Mouse (Mus musculus): ENCODE data around the gene Icmt. TPM values are rescaled to one million over a fixed set of nuclear protein-coding genes. Genes with fewer than 3 reads are reported as not detected.
A peak's percentile ranks its signal among the peaks of the same experiment; 100 is the strongest.

Icmt gene
- total and polyA plus RNA-seq, 3 experiments = 30.4 to 50.8 TPM; not detected in 1

DNA sequence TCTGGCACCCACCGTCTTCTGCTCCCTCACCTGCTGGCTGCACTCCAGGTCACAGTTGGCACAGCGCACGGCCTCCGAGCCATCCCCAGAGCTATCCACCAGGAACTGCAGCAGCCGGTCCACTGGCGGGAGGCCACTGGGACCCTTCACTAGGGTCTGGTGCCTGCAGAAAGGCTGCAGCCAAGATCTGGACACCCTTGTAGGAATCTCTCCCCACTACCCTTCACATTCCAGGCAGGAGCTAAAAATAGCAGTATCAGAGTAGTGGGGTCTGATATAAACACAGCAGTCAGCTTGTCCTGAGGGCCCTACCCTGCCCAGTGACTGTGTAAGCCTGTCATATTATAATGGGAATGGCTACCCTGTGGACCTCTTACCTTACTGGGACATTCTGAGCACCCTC is 20.6 kb downstream of the Icmt start:
- Histone ChIP-seq H3K4me1 (ENCODE audit: control insufficient read depth in 1 of 2, insufficient read depth in 2 of 2, low read length in 2 of 2) (no peaks in the 10 kb centered on the region), H3K9me3 (replicated peaks; ENCODE audit: insufficient read depth, low read length) (no peaks in the 10 kb centered on the region), H3K79me2 (ENCODE audit: control insufficient read depth, insufficient read depth, low read length, poor library complexity) (no peaks in the 10 kb centered on the region), H3K9ac (ENCODE audit: control insufficient read depth, low read depth, low read length, poor library complexity, severe bottlenecking) (no peak overlapping the region), H3K4me3 (ENCODE audit: control insufficient read depth in 1 of 2, insufficient read depth in 1 of 2, low read depth in 2 of 2, low read length in 2 of 2) (no peak overlapping the region), H3K27me3 (ENCODE audit: control insufficient read depth in 1 of 2, insufficient read depth in 2 of 2, low read length in 2 of 2) (no peaks in the 10 kb centered on the region), H3K27ac (ENCODE audit: control insufficient read depth, low read depth, low read length) (no peak overlapping the region), H3K36me3 (ENCODE audit: control insufficient read depth in 1 of 2, insufficient read depth in 2 of 2, low read length in 2 of 2) (no peaks in the 10 kb centered on the region)
- DNase-seq (ENCODE audit: low read depth, low spot score) = no peak
- TF ChIP-seq E2F4 (IDR thresholded peaks at IDR 0.05; ENCODE audit: borderline replicate concordance, low read depth, low read length) = no peak
- no peak for TF ChIP-seq MXI1 (IDR thresholded peaks at IDR 0.05; ENCODE audit: low read depth, low read length)
- TF ChIP-seq HCFC1 (IDR thresholded peaks at IDR 0.05; ENCODE audit: low read depth, low read length) = no peak
- TF ChIP-seq USF1 (IDR thresholded peaks at IDR 0.05; ENCODE audit: low read depth, low read length) = no peak
- TF ChIP-seq EP300 (IDR thresholded peaks at IDR 0.05; ENCODE audit: low read depth in 1 of 2, low read length in 2 of 2) = no peak
- no peak for TF ChIP-seq POLR2AphosphoS5 (IDR thresholded peaks at IDR 0.05; ENCODE audit: borderline replicate concordance, low read depth, low read length)
- TF ChIP-seq CTCF (IDR thresholded peaks at IDR 0.05 in 2 of 3, conservative IDR thresholded peaks at IDR 0.05 in 1 of 3; ENCODE audit: control insufficient read depth in 1 of 3, insufficient read depth in 1 of 3, low read depth in 2 of 3, low read length in 3 of 3, poor library complexity in 1 of 3, severe bottlenecking in 1 of 3) = no peak
- no peak for TF ChIP-seq JUND (IDR thresholded peaks at IDR 0.05; ENCODE audit: low read depth, low read length)
- TF ChIP-seq MEF2A (IDR thresholded peaks at IDR 0.05; ENCODE audit: extremely low read depth, insufficient replicate concordance, low read depth, low read length, poor library complexity, severe bottlenecking) = no peak
- no peak for TF ChIP-seq RCOR1 (IDR thresholded peaks at IDR 0.05; ENCODE audit: low read depth, low read length)
- no peak for TF ChIP-seq ELF1 (IDR thresholded peaks at IDR 0.05; ENCODE audit: low read depth, low read length)

DNA sequence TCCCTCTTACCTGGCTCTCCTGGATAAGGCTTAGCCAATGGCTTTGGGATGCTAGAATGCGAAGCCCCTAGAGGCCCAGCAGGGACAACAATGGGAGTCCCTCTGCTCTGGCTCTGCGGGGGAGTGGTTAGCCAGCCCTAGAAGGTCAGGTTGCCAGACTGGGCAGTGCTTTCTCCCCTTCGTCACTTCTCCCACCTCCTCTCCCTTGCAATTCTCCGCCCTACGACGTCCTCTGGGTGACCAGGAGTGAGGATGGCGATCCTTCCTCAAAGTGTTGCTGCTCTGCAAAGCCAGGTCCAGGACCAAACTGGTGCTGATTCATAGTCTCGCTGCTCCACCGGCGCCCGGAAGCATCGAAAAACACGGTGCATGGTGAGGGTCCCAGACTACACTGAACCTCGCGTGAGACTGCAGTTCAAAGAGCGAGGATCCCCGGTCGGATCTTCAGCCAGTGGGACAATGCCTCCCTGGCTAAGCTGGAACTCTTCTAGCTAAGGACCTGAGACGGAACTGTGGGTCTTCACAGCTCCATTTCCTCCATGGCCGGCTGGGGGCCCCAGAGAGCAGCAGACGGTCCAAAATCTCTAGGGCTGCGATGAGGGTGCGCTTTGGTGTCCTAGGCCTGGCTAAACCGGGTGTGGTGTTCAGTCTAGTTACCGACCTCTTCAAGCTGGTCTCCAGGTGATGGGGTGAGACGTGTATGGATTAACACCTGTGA is 21.6 kb downstream of the Icmt start, which contains the start of gene Rnf207:
Gene Rnf207 (minus strand): TSS at position 477 of the 718 bp plus-strand sequence.
- Histone ChIP-seq H3K9ac (ENCODE audit: control insufficient read depth, low read depth, low read length, poor library complexity, severe bottlenecking) (no peak within 1 kb of the TSS), H3K36me3 (ENCODE audit: control insufficient read depth in 1 of 2, insufficient read depth in 2 of 2, low read length in 2 of 2) (no peaks in the 10 kb centered on the region), H3K4me3 (ENCODE audit: control insufficient read depth in 1 of 2, insufficient read depth in 1 of 2, low read depth in 2 of 2, low read length in 2 of 2) (no peak within 1 kb of the TSS), H3K4me1 (ENCODE audit: control insufficient read depth in 1 of 2, insufficient read depth in 2 of 2, low read length in 2 of 2) (no peaks in the 10 kb centered on the region), H3K27ac (ENCODE audit: control insufficient read depth, low read depth, low read length) (no peak within 1 kb of the TSS), H3K79me2 (ENCODE audit: control insufficient read depth, insufficient read depth, low read length, poor library complexity) (no peaks in the 10 kb centered on the region), H3K9me3 (replicated peaks; ENCODE audit: insufficient read depth, low read length) (no peaks in the 10 kb centered on the region), H3K27me3 (ENCODE audit: control insufficient read depth in 1 of 2, insufficient read depth in 2 of 2, low read length in 2 of 2) (no peaks in the 10 kb centered on the region)
- DNase-seq (ENCODE audit: low read depth, low spot score) = peak; percentile 48
- TF ChIP-seq ZC3H11A (IDR thresholded peaks at IDR 0.05; ENCODE audit: low read depth, low read length) (0 out of 2 replicates have a peak, but pooled peaks have one; percentile 9), POLR2AphosphoS2 (IDR thresholded peaks at IDR 0.05; ENCODE audit: low read length) (no peak), MYC (IDR thresholded peaks at IDR 0.05; ENCODE audit: low read depth, low read length) (no peak), SMC3 (IDR thresholded peaks at IDR 0.05; ENCODE audit: low read depth, low read length) (peak; percentile 48), ELF1 (IDR thresholded peaks at IDR 0.05; ENCODE audit: low read depth, low read length) (no peak), CTCF (IDR thresholded peaks at IDR 0.05 in 2 of 3, conservative IDR thresholded peaks at IDR 0.05 in 1 of 3; ENCODE audit: control insufficient read depth in 1 of 3, insufficient read depth in 1 of 3, low read depth in 2 of 3, low read length in 3 of 3, poor library complexity in 1 of 3, severe bottlenecking in 1 of 3) (peak in 2 of 3 experiments; percentile 51 to 71; a peak in 5 of 6 replicates), RAD21 (IDR thresholded peaks at IDR 0.05; ENCODE audit: low read depth, low read length) (peak; percentile 31)

All from MEL (cell line).